Mouse (Mus musculus): Measurements from ENCODE around the gene Ptprs. TPM values are rescaled to one million over a fixed set of nuclear protein-coding genes. Genes with fewer than 3 reads are reported as not detected.

Gene Ptprs
- polyA plus RNA-seq, 1 experiment from 2014 or later = 290 TPM

GRCm38 (mm10) chr17:56409759-56410158 is 66.5 kb downstream of the Ptprs start:
- ATAC-seq (ENCODE audit: low FRiP score, low read depth) = peak; percentile 16; the same call in 1 of the 2 replicates
- Histone ChIP-seq H3K9me3 (no peaks in the 10 kb centered on the region), H3K4me2 (replicated peaks) (no peak overlapping the region), H3K9ac (replicated peaks) (no peak overlapping the region), H3K27ac (replicated peaks) (peak overlapping the region; percentile 62), H3K27me3 (no peaks in the 10 kb centered on the region), H3K4me1 (peaks cover 34% of the 10 kb centered on the region), H3K4me3 (no peak overlapping the region), H3K36me3 (peaks cover 55% of the 10 kb centered on the region)
- WGBS = 45% methylated on average over 8 of the region's 8 CpGs

- Histone ChIP-seq H3K27me3 (no peaks in the 10 kb centered on the region), H3K4me3 (no peak overlapping the region), H3K9ac (replicated peaks) (no peak overlapping the region), H3K4me2 (replicated peaks) (no peak overlapping the region), H3K4me1 (peaks cover 34% of the 10 kb centered on the region), H3K27ac (replicated peaks) (peak overlapping the region; percentile 62), H3K9me3 (no peaks in the 10 kb centered on the region), H3K36me3 (peaks cover 55% of the 10 kb centered on the region)
- 51% methylated on average over 13 of the region's 13 CpGs for WGBS
- ATAC-seq (ENCODE audit: low FRiP score, low read depth) = no peak
Measured at GRCm38 (mm10) chr17:56408965-56409625, 67.2 kb downstream of the Ptprs start.

DNA sequence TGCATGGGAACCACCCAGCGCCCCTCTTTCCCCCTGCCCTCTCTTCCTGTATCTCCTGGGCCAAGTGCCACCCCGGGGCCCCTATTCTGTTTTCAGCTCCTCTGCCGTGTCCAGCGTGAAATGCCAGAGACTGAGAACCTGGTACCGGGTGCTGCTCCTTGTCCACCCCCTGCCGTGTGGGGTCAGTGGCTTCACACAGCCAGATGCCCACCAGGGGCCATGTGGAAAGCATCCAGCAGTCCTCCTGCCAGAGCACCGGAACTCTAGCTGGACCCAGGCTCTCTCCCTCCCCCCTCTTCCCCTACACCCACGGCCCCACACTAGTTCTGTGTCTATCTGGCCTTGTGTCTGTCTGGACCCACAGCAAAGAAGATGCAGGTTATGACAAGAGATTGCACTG is 68.9 kb downstream of the Ptprs start:
- H3K4me2 ChIP-seq (replicated peaks) = no peak overlapping the region
- peak overlapping the region; percentile 72 for H3K27ac ChIP-seq (replicated peaks)
- H3K9ac ChIP-seq (replicated peaks) = peak overlapping the region; percentile 28; the same call in 1 of the 2 replicates
- H3K4me1 ChIP-seq = peaks cover 34% of the 10 kb centered on the region
- H3K36me3 ChIP-seq = peaks cover 53% of the 10 kb centered on the region
- WGBS = 66% methylated on average over 8 of the region's 8 CpGs
- H3K9me3 ChIP-seq = no peaks in the 10 kb centered on the region
- ATAC-seq (ENCODE audit: low FRiP score, low read depth) = no peak
- no peak overlapping the region for H3K4me3 ChIP-seq
- no peaks in the 10 kb centered on the region for H3K27me3 ChIP-seq

- Histone ChIP-seq H3K27ac (replicated peaks) (peak overlapping the region; percentile 72), H3K9ac (replicated peaks) (peak overlapping the region; percentile 28; the same call in 1 of the 2 replicates), H3K9me3 (no peaks in the 10 kb centered on the region), H3K27me3 (no peaks in the 10 kb centered on the region), H3K4me3 (no peak overlapping the region), H3K4me1 (peaks cover 34% of the 10 kb centered on the region), H3K4me2 (replicated peaks) (no peak overlapping the region), H3K36me3 (peaks cover 53% of the 10 kb centered on the region)
- ATAC-seq (ENCODE audit: low FRiP score, low read depth) = no peak
- WGBS = 59% methylated on average over 4 of the region's 4 CpGs
Measured at GRCm38 (mm10) chr17:56406878-56407277, 69.4 kb downstream of the Ptprs start.

DNA sequence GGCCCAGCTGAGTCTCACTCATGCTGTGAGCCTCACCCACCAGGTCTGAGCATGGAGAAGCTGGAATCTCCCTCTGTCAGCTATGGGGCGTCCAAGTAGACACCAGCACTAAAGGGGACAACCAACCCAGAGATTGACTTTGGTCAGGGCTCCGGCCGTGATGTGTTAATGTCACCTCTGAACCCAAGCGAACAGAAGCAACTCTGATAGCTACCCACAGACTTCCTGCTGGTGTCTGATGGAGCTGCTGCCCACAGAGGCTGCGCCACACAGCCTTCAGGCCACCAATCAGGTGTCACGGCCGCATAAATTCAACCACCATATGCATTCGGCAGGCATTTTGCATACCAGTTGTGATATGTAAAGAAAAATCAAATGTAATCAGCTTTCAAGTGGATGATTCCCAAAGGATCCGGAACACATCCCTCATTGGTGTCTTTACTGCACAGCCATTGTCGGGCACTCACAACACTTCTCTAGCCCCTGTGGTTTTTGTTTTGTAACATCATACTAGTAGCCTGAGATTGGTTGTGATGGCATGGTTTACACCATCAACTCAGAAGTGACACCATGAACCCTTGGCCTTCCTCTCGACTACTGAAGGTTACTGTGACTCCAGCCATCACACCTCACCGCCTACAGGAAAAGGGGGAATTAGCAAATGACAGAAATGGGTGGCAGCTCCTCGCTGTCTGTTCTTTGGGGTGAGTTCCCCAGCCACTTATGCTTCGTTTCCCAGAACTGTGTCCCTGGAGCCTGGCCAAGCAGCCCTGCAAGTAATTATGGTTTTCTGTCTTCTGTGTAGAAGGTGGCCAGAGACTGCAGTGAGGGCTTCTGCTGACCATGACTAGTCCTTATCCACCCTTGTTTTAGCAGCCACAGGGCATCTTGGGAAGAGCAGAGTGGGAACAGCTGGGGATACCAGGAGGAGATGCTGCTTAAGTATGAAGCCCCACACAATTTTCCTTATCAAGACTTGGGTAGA is 70.1 kb downstream of the Ptprs start:
- Histone ChIP-seq H3K4me1 (peaks cover 34% of the 10 kb centered on the region), H3K27ac (replicated peaks) (peak overlapping the region; percentile 72), H3K4me2 (replicated peaks) (no peak overlapping the region), H3K9ac (replicated peaks) (no peak overlapping the region), H3K36me3 (peaks cover 53% of the 10 kb centered on the region), H3K4me3 (no peak overlapping the region), H3K9me3 (no peaks in the 10 kb centered on the region), H3K27me3 (no peaks in the 10 kb centered on the region)
- 86% methylated on average over 14 of the region's 14 CpGs for WGBS
- no peak for ATAC-seq (ENCODE audit: low FRiP score, low read depth)

- Histone ChIP-seq H3K27ac (replicated peaks) (no peak overlapping the region), H3K9ac (replicated peaks) (no peak overlapping the region), H3K36me3 (peaks cover 53% of the 10 kb centered on the region), H3K27me3 (no peaks in the 10 kb centered on the region), H3K4me2 (replicated peaks) (no peak overlapping the region), H3K4me1 (peaks cover 33% of the 10 kb centered on the region), H3K9me3 (no peaks in the 10 kb centered on the region), H3K4me3 (no peak overlapping the region)
- ATAC-seq (ENCODE audit: low FRiP score, low read depth) = no peak
- WGBS = 94% methylated on average over 3 of the region's 3 CpGs
Measured at GRCm38 (mm10) chr17:56405341-56405740, 70.9 kb downstream of the Ptprs start.

DNA sequence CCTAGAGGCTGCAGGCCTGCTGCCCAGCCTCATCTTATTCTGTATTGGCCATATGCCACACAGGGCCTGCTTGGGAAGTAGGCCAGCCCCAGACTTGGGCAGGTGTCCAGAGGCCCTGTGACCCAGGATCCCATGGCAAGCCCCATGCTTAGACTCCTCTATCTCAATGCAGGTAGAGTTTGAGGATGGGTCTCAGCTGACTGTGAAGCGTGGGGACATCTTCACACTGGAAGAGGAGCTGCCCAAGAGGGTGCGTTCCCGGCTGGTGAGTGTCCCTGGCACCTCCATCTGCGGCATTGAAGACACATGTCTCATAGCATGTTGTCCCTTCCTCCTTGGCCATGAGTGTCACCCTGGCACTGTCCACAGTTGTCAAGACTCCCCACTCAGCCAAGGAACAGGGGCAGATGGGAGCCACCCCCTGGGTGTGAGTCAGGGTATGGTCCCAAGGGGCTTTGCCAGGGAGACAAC is 75.2 kb downstream of the Ptprs start:
- Histone ChIP-seq H3K27ac (replicated peaks) (no peak overlapping the region), H3K4me2 (replicated peaks) (no peak overlapping the region), H3K9ac (replicated peaks) (no peak overlapping the region), H3K4me1 (no peaks in the 10 kb centered on the region), H3K9me3 (no peaks in the 10 kb centered on the region), H3K4me3 (no peak overlapping the region), H3K36me3 (peaks cover 91% of the 10 kb centered on the region), H3K27me3 (no peaks in the 10 kb centered on the region)
- no peak for ATAC-seq (ENCODE audit: low FRiP score, low read depth)
- WGBS = 94% methylated on average over 4 of the region's 4 CpGs

DNA sequence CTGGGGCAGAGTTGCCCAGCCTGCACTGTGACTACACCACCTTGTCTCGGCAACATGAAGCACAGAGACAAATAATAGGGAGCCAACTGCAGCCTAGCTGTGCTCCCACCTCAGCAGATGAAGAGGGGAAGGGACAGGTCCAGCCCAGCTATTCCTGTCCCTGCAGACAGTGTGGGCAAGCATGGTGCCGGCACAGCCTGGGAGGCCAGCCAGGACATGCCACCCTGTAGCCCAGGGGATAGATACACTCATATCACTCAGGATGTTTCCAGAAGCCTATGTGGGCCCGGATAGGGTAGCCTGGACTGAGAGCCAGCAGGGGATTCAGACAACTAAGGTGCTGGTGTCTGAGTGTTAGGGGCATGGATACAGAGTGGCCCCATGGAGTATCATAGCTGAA is 76.1 kb downstream of the Ptprs start:
- no peak overlapping the region for H3K4me3 ChIP-seq
- no peaks in the 10 kb centered on the region for H3K9me3 ChIP-seq
- 92% methylated on average over 3 of the region's 3 CpGs for whole genome bisulfite sequencing
- H3K4me2 ChIP-seq (replicated peaks) = no peak overlapping the region
- ATAC-seq (ENCODE audit: low FRiP score, low read depth) = no peak
- no peak overlapping the region for H3K9ac ChIP-seq (replicated peaks)
- no peak overlapping the region for H3K27ac ChIP-seq (replicated peaks)
- no peaks in the 10 kb centered on the region for H3K27me3 ChIP-seq
- peaks cover 98% of the 10 kb centered on the region for H3K36me3 ChIP-seq
- H3K4me1 ChIP-seq = no peaks in the 10 kb centered on the region

GRCm38 (mm10) chr17:56396051-56396450 is 80.2 kb downstream of the Ptprs start:
- Histone ChIP-seq H3K4me2 (replicated peaks) (no peak overlapping the region), H3K27ac (replicated peaks) (no peak overlapping the region), H3K27me3 (no peaks in the 10 kb centered on the region), H3K9me3 (no peaks in the 10 kb centered on the region), H3K36me3 (peaks cover 99% of the 10 kb centered on the region), H3K9ac (replicated peaks) (no peak overlapping the region), H3K4me3 (no peak overlapping the region), H3K4me1 (no peaks in the 10 kb centered on the region)
- WGBS = 92% methylated on average over 6 of the region's 6 CpGs
- no peak for ATAC-seq (ENCODE audit: low FRiP score, low read depth)

DNA sequence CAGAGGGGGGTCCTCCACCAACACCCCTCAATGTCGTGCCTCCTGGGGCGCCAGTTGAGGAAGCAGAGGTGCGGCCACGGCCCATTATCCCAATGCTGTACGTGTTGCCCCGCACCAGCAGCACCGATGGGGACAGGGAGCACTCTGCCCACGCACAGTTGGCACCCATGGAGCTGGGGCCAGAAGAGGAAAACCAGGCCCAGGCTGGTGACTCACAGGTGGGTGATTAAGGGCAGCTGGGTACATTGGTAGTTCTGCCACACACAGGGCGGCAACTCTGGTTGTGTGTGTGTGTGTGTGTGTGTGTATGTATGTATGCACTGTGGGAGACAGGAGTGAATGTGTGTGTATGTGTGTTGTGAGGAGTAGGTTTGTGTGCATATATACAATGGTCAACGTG is 82.4 kb downstream of the Ptprs start:
- H3K4me1 ChIP-seq = no peaks in the 10 kb centered on the region
- H3K4me3 ChIP-seq = no peak overlapping the region
- no peak overlapping the region for H3K4me2 ChIP-seq (replicated peaks)
- peaks cover 99% of the 10 kb centered on the region for H3K36me3 ChIP-seq
- WGBS = 94% methylated on average over 10 of the region's 10 CpGs
- H3K27me3 ChIP-seq = no peaks in the 10 kb centered on the region
- no peak overlapping the region for H3K27ac ChIP-seq (replicated peaks)
- ATAC-seq (ENCODE audit: low FRiP score, low read depth) = no peak
- H3K9ac ChIP-seq (replicated peaks) = no peak overlapping the region
- no peaks in the 10 kb centered on the region for H3K9me3 ChIP-seq

DNA sequence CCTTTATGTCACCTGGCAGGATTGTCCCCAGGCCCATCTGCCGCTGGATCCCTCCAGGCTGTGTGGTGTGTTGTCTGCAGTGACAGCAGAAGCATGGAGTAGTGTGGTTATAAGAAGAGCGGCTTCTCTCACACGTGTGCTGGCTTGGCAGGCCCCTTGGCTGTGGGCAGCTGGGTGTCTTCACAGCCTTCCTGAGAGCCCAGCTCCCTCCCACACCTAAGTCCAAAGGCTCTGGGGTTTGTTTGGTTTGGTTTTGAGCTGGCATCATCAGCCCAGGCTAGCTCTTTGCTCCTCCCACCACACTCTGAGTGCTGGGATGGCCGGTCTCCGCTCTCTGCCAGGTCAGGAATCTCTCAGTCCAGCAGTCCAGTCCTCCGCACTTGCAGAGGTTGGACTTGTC is 83.0 kb downstream of the Ptprs start:
- Histone ChIP-seq H3K9ac (replicated peaks) (no peak overlapping the region), H3K9me3 (no peaks in the 10 kb centered on the region), H3K4me1 (no peaks in the 10 kb centered on the region), H3K4me3 (no peak overlapping the region), H3K36me3 (peaks cover 99% of the 10 kb centered on the region), H3K4me2 (replicated peaks) (no peak overlapping the region), H3K27ac (replicated peaks) (no peak overlapping the region), H3K27me3 (no peaks in the 10 kb centered on the region)
- 90% methylated on average over 6 of the region's 6 CpGs for WGBS
- ATAC-seq (ENCODE audit: low FRiP score, low read depth) = no peak

DNA sequence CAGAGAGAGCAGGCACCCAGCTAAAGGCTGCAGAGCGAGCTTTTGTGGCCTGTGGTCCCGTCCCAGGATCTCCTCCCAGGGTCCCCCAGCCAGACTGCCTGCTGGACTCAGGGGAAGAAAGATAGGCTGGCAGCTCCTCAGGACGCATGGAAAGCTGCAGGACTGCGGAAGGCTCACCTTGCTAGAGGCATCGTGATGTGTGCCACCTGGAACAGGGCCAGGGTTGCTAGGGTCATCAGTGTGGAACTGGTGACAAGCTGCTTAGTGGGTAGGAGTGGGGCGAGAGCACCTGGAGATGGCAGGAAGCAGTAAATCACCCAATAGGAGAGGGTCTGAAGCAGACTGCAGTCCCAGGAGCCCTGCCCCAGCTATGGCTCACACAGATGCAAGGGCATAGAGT is 88.7 kb downstream of the Ptprs start:
- Histone ChIP-seq H3K27ac (replicated peaks) (no peak overlapping the region), H3K4me2 (replicated peaks) (no peak overlapping the region), H3K4me3 (no peak overlapping the region), H3K9me3 (no peaks in the 10 kb centered on the region), H3K9ac (replicated peaks) (no peak overlapping the region), H3K27me3 (no peaks in the 10 kb centered on the region), H3K4me1 (no peaks in the 10 kb centered on the region; the same call in 1 of the 2 replicates), H3K36me3 (peaks cover 91% of the 10 kb centered on the region)
- no peak for ATAC-seq (ENCODE audit: low FRiP score, low read depth)
- WGBS = 89% methylated on average over 6 of the region's 6 CpGs

Measured in midbrain, embryonic 12.5 days (tissue).